Mouse (Mus musculus) bone marrow, adult 2 months (tissue): ENCODE measurements around the gene Hck.

Source experiments
- CTCF ChIP-seq: fragments of 200-500 bp; IDR thresholded peaks from 2 replicates; pipeline ENCODE4 v1.5.1; 2011; ENCODE audit warnings: low read length, control low read depth; ENCODE audit not compliant: control insufficient read depth, insufficient read depth
- POLR2A ChIP-seq: fragments of 200-500 bp; IDR thresholded peaks from 2 replicates; pipeline ENCODE4 v1.6.1; 2011; ENCODE audit warnings: low read depth, mild to moderate bottlenecking, control low read depth, low read length, borderline replicate concordance; ENCODE audit not compliant: control insufficient read depth

DNA sequence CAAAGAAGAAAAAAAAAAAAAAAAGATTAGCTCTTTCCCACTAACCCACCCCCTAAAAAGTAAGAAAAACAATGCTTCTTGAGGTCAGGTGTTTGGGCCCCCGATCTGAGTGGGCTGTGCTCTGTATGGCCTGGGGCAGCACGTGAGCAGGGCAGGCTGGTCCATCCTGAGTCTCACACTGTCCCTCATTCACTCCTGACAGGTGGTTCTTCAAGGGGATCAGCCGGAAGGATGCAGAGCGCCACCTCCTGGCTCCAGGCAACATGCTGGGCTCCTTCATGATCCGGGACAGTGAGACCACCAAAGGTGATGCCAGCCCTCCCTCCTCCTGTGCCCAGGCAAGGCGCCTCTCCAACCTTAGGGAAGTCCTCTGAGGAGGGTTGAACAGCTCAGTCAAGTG, 22.8 kb downstream of the Hck start:
- TF ChIP-seq POLR2A, result no peak
- peak; percentile 76 for TF ChIP-seq CTCF
